In the genomic region with DNA sequence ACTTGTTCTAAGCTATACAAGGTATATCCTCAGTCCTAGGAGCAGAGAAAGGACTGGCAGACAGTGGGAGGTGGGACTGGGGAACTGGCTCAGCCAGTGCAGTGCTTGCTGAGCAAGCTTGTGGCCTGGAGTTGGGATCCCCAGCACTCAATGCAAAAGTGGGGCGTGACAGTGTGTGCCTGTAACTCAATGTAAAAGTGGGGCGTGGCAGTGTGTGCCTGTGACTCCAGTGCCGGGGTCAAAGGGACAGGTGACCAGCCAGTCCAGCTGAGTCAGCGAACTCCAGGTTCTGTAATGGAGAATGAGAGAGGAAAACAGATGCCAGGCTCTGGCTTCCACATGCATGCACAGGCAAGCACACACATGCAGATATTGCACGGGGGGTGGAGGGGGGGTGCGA, we compare ENCODE assay signal across 10 mouse cellular contexts. TPM values are rescaled to one million over a fixed set of nuclear protein-coding genes. Genes with fewer than 3 reads are reported as not detected.
A peak's percentile ranks its signal among the peaks of the same experiment; 100 is the strongest.
DNase-seq lines count a peak whose midpoint lies in the region; ATAC-seq and TF ChIP-seq lines count a peak whose summit lies in the region.
"Had no signal": no experiment of that assay in that cellular context is flagged by ENCODE, and none has a peak within 500 bp of the region (broad histone marks: within the 10 kb centered on the region; RNA-seq: fewer than 3 reads in every experiment).

No protein-coding gene starts in this region.

- H3K36me3 ChIP-seq in heart, embryonic 14.5 days (ENCODE audit: control insufficient read depth, insufficient read depth, low read length), result peaks cover 4% of the 10 kb centered on the region; the same call in 1 of the 2 replicates
- peaks cover 4% of the 10 kb centered on the region; the same call in 1 of the 2 replicates for H3K36me3 ChIP-seq in limb, embryonic 12.5 days
- no peaks in the 10 kb centered on the region for H3K36me3 ChIP-seq in hindbrain, postnatal 0 days (ENCODE audit: insufficient read depth, low read length)
- H3K36me3 ChIP-seq: midbrain, embryonic 12.5 days had no signal

- intact Hi-C loops in left cerebral cortex, postnatal 14 days (cut with DNase I), result no loop called here

- no peak overlapping the region for H3K4me2 ChIP-seq in heart, embryonic 14.5 days (ENCODE audit: low read length)
- H3K4me2 ChIP-seq in limb, embryonic 12.5 days, result no peak overlapping the region
- H3K4me2 ChIP-seq in hindbrain, postnatal 0 days (ENCODE audit: low read depth, low read length), result no peak overlapping the region
- H3K4me2 ChIP-seq: midbrain, embryonic 12.5 days had no signal

- H3K27ac ChIP-seq in heart, embryonic 14.5 days (replicated peaks in 1 of 2; ENCODE audit: control insufficient read depth in 1 of 2, insufficient read depth in 1 of 2, low read depth in 2 of 2, low read length in 2 of 2), result peak overlapping the region; percentile 3 to 54; a peak in 3 of 4 replicates
- peak overlapping the region; percentile 62; the same call in 1 of the 2 replicates for H3K27ac ChIP-seq in limb, embryonic 12.5 days
- H3K27ac ChIP-seq in hindbrain, postnatal 0 days, result no peak overlapping the region
- H3K27ac ChIP-seq: midbrain, embryonic 12.5 days had no signal

- no peak overlapping the region for H3K4me3 ChIP-seq in heart, embryonic 14.5 days (ENCODE audit: control insufficient read depth in 1 of 2, insufficient read depth in 1 of 2, low read depth in 1 of 2, low read length in 2 of 2)
- H3K4me3 ChIP-seq in limb, embryonic 12.5 days (replicated peaks), result no peak overlapping the region
- H3K4me3 ChIP-seq in hindbrain, postnatal 0 days (ENCODE audit: low read length), result no peak overlapping the region
- H3K4me3 ChIP-seq: midbrain, embryonic 12.5 days had no signal

- H3K4me1 ChIP-seq in heart, embryonic 14.5 days (ENCODE audit: control insufficient read depth in 2 of 2, insufficient read depth in 2 of 2, low read length in 2 of 2), result peaks cover 28 to 35% of the 10 kb centered on the region in 2 experiments
- peaks cover 40% of the 10 kb centered on the region for H3K4me1 ChIP-seq in limb, embryonic 12.5 days (replicated peaks)
- no peaks in the 10 kb centered on the region for H3K4me1 ChIP-seq in hindbrain, postnatal 0 days (ENCODE audit: insufficient read depth, low read length)

- ATAC-seq in heart, embryonic 14.5 days (ENCODE audit: insufficient number of reproducible peaks, insufficient read depth, low FRiP score, low read depth), result no peak
- ATAC-seq in limb, embryonic 12.5 days (ENCODE audit: insufficient number of reproducible peaks, insufficient read depth, low FRiP score, low TSS enrichment, low read depth), result no peak
- no peak for ATAC-seq in hindbrain, postnatal 0 days

- TF ChIP-seq CTCF in hindbrain, postnatal 0 days (IDR thresholded peaks at IDR 0.05; ENCODE audit: low read depth), result no peak

- no peaks in the 10 kb centered on the region for H3K27me3 ChIP-seq in heart, embryonic 14.5 days (ENCODE audit: control insufficient read depth, insufficient read depth, low read length)
- H3K27me3 ChIP-seq in limb, embryonic 12.5 days, result no peaks in the 10 kb centered on the region
- no peaks in the 10 kb centered on the region for H3K27me3 ChIP-seq in hindbrain, postnatal 0 days (ENCODE audit: insufficient read depth, low read length)
- H3K27me3 ChIP-seq: midbrain, embryonic 12.5 days had no signal

- peak overlapping the region; percentile 32 for H3K9ac ChIP-seq in heart, embryonic 14.5 days (ENCODE audit: low read length)
- no peak overlapping the region for H3K9ac ChIP-seq in limb, embryonic 12.5 days (replicated peaks)
- H3K9ac ChIP-seq in hindbrain, postnatal 0 days (replicated peaks; ENCODE audit: low read length), result no peak overlapping the region
- H3K9ac ChIP-seq: midbrain, embryonic 12.5 days had no signal

- H3K9me3 ChIP-seq in heart, embryonic 14.5 days (ENCODE audit: control insufficient read depth, low read length), result no peaks in the 10 kb centered on the region
- no peaks in the 10 kb centered on the region for H3K9me3 ChIP-seq in limb, embryonic 12.5 days
- no peaks in the 10 kb centered on the region for H3K9me3 ChIP-seq in hindbrain, postnatal 0 days (ENCODE audit: low read length)
- H3K9me3 ChIP-seq: midbrain, embryonic 12.5 days had no signal

- WGBS in heart, embryonic 14.5 days, result 80% methylated on average over 6 of the region's 6 CpGs
- WGBS in limb, embryonic 12.5 days, result 74% methylated on average over 6 of the region's 6 CpGs
- 86% methylated on average over 6 of the region's 6 CpGs for WGBS in hindbrain, postnatal 0 days

- no peak for DNase-seq in heart, postnatal 4 days
- peak; percentile 38 to 52 for DNase-seq in urinary bladder, adult 18-20 months (ENCODE audit: low spot score in 2 of 2)
- DNase-seq in urinary bladder, postnatal 25 days (ENCODE audit: low spot score), result no peak
- no peak for DNase-seq in c-Kit-positive CD71-positive TER-119-positive erythroid progenitor cells, embryonic 14.5 days (ENCODE audit: low spot score)
- DNase-seq in hindbrain, postnatal 0 days (ENCODE audit: low spot score), result no peak
- DNase-seq in left cerebral cortex, postnatal 14 days (ENCODE audit: low spot score in 2 of 2), result no peak
- DNase-seq: adrenal gland, postnatal 36 days had no signal

RNA-seq across cellular contexts. Expression of a gene that starts 57.0 kb away (rescaled TPM):
- polyA plus RNA-seq in heart, embryonic 14.5 days (2014; fragmentation: Nextera tagmentation; extraction: Ambion mirVana), result 10.7 and 11.2 TPM in 2 replicates
- 1 to 10 TPM; 4.5 to 5.4 TPM for total RNA-seq in heart, postnatal 4 days (2021)
- polyA plus RNA-seq in limb, embryonic 12.5 days (2016; fragmentation: Nextera tagmentation; extraction: Ambion mirVana), result 42.1 and 42.4 TPM in 2 replicates
- 4.5 and 5.9 TPM in 2 replicates for total RNA-seq in hindbrain, postnatal 0 days (2014; rRNA removed)
- 3.3 TPM in 2 replicates for polyA plus RNA-seq in hindbrain, postnatal 0 days (2015; fragmentation: Nextera tagmentation; extraction: Ambion mirVana)
- total RNA-seq in left cerebral cortex, postnatal 14 days (2021), result 1 to 10 TPM; 3.2 to 4.5 TPM

Comparison
In these comparisons a context has a peak if more than half of its experiments do, and no peak if none do; other contexts are left out.
1. DNase-seq: peak in urinary bladder, adult 18-20 months (2 of 2); none in heart, postnatal 4 days (single experiment), urinary bladder, postnatal 25 days (single experiment), c-Kit-positive CD71-positive TER-119-positive erythroid progenitor cells, embryonic 14.5 days (single experiment), hindbrain, postnatal 0 days (single experiment) and left cerebral cortex, postnatal 14 days (0 of 2).